Mouse (Mus musculus) brown adipose tissue, adult 24 weeks (tissue): ENCODE results near the gene Ankub1. TPM values are rescaled to one million over a fixed set of nuclear protein-coding genes. Genes with fewer than 3 reads are reported as not detected.
A peak's percentile ranks its signal among the peaks of the same experiment; 100 is the strongest.

Experiments used
- H3K27ac ChIP-seq: fragments of 200-500 bp; replicated peaks from 2 replicates; pipeline ENCODE4 v1.5.1; 2012; ENCODE audit warnings: low read depth, mild to moderate bottlenecking, low read length
- H3K4me1 ChIP-seq: fragments of 200-500 bp; 2 replicates; pipeline ENCODE4 v1.6.1; 2012; ENCODE audit warnings: low read length, mixed read lengths; ENCODE audit not compliant: control insufficient read depth, insufficient read depth, insufficient read length
- H3K4me3 ChIP-seq: fragments of 200-500 bp; 2 replicates; pipeline ENCODE4 v1.5.1; 2012; ENCODE audit warnings: low read depth, mild to moderate bottlenecking, low read length, moderate library complexity; ENCODE audit not compliant: insufficient read depth
- polyA plus RNA-seq: library from polyadenylated mRNA; stranded (reverse); fragments of >200 nt; gene quantifications from 2 replicates; pipeline ENCODE4 v1.2.4, GENCODE M21; 2012; ENCODE audit not compliant: missing spikeins, insufficient read depth, insufficient read length

Gene Ankub1
- polyA plus RNA-seq: not detected in 2 replicates

- no peaks in the 10 kb centered on the region for H3K4me1 ChIP-seq
- H3K27ac ChIP-seq: no peak within 1 kb of the TSS
- H3K4me3 ChIP-seq: no peak within 1 kb of the TSS
Measured at GRCm38 (mm10) chr3:57692719-57693118, at the start of gene Ankub1. TSS of gene Ankub1 (minus strand) at chr3:57692799.

DNA sequence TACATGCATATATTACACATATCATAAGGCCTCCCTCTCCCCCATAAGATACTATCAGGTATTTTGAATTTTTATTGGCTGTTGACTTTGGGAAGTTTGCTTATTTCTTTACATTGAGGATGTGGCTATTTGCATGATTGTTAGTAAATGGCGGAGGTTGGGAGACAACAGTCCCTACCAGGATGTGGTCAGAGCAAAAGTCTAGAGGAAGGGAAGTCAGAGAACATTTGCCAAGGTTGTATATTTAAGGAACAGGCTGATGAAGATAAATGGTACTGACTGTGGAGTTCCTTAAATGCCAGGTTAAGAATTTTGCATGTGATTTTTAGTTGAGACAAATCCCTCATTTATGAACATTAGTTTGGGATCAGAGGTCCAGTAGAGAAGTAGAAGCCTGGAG, 47.2 kb upstream of the Ankub1 start:
- no peak overlapping the region for H3K4me3 ChIP-seq
- peaks cover 5% of the 10 kb centered on the region for H3K4me1 ChIP-seq

GRCm38 (mm10) chr3:57736419-57737095, 44.0 kb upstream of the Ankub1 start:
- peak overlapping the region; percentile 99 for H3K4me3 ChIP-seq
- H3K4me1 ChIP-seq: peaks cover 3% of the 10 kb centered on the region; the same call in 1 of the 2 replicates
- peak overlapping the region; percentile 96 for H3K27ac ChIP-seq

More for the DNA sequence above, 47.2 kb upstream of the Ankub1 start:
- H3K27ac ChIP-seq: no peak overlapping the region

DNA sequence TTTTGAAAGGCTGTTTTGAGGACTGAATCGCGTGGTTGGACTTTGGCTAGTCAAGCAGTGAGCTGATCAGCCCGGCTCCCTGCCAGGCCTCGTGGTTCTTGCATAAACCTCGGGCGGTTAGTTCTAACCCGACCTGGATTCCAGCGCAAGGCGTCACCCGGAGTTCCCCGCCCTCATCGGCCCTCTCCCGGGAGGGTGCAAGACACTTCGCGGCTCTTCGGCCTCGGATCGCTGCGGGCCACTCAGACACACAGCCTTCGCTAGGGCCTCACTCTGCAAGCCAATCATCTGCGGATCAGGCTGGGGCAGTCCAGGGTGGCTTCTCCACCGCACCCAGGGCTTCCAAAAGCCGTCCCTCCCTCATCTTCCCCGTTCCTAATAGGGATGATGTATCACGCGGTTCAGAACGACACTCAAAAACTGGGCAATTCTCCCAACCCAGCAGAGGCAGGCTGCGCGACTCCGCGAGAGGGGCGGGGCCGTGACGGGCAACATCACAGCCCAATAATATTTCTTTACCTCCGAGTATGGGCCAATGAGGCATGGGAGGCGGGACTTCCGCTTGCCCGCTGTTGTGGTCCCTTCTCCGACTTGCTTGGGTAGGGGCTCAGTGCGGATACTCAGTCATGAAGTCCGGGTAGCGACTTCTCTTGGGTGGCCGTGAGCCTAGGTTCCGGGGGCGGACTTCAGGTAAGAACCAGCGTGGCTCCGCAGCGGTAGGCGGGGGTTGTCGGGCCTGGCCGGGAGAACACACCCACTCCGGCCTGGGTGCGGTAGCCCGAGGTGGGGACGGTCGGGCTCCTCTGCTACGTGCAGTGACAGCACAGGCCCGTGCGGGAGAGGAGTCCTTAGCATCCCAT, 43.1 kb upstream of the Ankub1 start, which contains the start of gene Rnf13:
Gene Rnf13, plus strand, starts transcription at position 552 of the 860 bp plus-strand sequence.
- Histone ChIP-seq H3K4me1 (peaks cover 3% of the 10 kb centered on the region; the same call in 1 of the 2 replicates), H3K4me3 (peak within 1 kb of the TSS; percentile 99), H3K27ac (peak within 1 kb of the TSS; percentile 96)

DNA sequence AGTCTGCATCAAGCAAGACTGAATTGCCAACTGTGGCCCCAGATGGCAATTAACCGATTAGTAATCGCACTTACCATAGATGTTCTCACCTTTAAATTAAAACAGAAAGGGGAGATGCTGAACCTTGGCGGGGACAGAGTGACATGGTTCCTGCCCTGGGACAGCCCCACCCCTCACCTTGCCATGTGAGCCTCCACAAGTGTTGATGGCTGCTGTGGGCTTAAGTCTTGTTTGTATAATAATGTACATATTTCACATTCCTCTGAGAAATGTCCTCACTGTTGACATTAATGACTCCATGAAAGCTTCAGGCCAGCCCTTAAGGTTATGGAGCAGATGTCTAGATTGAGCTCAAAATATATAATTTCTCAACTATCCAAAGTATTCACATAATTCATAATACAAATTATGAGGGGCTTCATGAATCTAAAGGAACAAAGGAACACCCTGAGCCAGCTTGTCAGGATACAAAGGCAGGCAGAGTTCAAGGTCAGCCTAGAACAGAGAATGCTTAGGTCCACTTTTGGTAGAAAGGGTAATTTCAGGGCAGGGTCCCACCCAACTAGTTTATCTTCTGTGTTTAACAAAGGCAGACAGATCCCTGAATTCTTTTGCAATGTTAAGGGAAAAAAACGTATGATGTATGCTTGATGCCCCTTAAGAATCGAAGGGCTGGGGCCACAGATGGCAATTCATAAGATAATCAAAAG, 39.8 kb upstream of the Ankub1 start:
- no peaks in the 10 kb centered on the region for H3K4me1 ChIP-seq
- H3K4me3 ChIP-seq: no peak overlapping the region
- no peak overlapping the region for H3K27ac ChIP-seq

DNA sequence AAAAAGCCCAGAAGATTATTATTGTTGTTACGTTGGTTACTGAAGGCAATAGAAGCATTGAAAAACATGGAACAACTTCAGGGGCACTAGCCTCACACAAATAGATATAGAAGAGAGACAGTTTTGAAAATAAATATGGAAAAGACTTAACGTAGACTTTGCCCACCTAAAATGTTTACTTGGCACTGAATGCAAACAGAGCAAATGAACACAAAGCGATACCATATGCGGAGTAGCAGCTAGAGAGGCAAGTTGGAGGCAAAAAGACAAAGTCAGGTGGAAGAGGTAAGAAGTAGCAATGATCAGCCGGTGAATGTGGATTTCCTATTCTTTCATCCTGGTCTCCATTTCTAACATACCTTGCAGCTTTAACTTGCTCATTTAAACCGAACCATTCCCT, 21.6 kb upstream of the Ankub1 start:
- Histone ChIP-seq H3K4me3 (no peak overlapping the region), H3K4me1 (no peaks in the 10 kb centered on the region)

DNA sequence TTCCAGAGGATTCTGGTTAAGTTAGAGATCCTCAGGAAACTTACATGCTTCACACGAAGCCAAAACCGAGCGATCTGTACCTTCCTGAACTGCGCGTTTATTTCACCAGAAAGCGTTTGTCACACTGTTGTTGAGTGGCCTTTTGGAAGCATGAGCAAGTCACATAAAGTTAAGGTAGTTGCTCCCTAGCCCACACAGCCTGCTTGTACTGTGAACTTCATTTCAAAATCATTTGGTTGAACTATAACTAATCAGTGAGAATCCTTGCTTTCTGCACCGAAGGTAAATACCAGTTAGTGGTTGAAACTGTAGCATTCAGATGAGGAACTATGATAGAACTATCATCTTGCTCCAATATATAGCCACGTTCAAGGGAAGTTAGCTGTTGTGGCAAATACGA, 4.2 kb upstream of the Ankub1 start:
- Histone ChIP-seq H3K4me3 (no peak overlapping the region), H3K27ac (no peak overlapping the region), H3K4me1 (no peaks in the 10 kb centered on the region)

More for the DNA sequence above, 21.6 kb upstream of the Ankub1 start:
- H3K27ac ChIP-seq: no peak overlapping the region

- H3K4me3 ChIP-seq: no peak overlapping the region
- no peaks in the 10 kb centered on the region for H3K4me1 ChIP-seq
- H3K27ac ChIP-seq: no peak overlapping the region
Measured at GRCm38 (mm10) chr3:57696249-57696648, 3.6 kb upstream of the Ankub1 start.

- no peaks in the 10 kb centered on the region for H3K4me1 ChIP-seq
- H3K4me3 ChIP-seq: no peak overlapping the region
Measured at GRCm38 (mm10) chr3:57691772-57692171, 827 bp downstream of the Ankub1 start.

GRCm38 (mm10) chr3:57677786-57678185, 14.8 kb downstream of the Ankub1 start:
- Histone ChIP-seq H3K27ac (no peak overlapping the region), H3K4me3 (no peak overlapping the region), H3K4me1 (no peaks in the 10 kb centered on the region)

More at GRCm38 (mm10) chr3:57691772-57692171, 827 bp downstream of the Ankub1 start:
- H3K27ac ChIP-seq: no peak overlapping the region

- no peak overlapping the region for H3K4me3 ChIP-seq
- H3K4me1 ChIP-seq: no peaks in the 10 kb centered on the region
- no peak overlapping the region for H3K27ac ChIP-seq
Measured at GRCm38 (mm10) chr3:57674075-57674474, 18.5 kb downstream of the Ankub1 start.

- H3K27ac ChIP-seq: no peak overlapping the region
- H3K4me3 ChIP-seq: no peak overlapping the region
- no peaks in the 10 kb centered on the region for H3K4me1 ChIP-seq
Measured at GRCm38 (mm10) chr3:57673586-57673985, 19.0 kb downstream of the Ankub1 start.

DNA sequence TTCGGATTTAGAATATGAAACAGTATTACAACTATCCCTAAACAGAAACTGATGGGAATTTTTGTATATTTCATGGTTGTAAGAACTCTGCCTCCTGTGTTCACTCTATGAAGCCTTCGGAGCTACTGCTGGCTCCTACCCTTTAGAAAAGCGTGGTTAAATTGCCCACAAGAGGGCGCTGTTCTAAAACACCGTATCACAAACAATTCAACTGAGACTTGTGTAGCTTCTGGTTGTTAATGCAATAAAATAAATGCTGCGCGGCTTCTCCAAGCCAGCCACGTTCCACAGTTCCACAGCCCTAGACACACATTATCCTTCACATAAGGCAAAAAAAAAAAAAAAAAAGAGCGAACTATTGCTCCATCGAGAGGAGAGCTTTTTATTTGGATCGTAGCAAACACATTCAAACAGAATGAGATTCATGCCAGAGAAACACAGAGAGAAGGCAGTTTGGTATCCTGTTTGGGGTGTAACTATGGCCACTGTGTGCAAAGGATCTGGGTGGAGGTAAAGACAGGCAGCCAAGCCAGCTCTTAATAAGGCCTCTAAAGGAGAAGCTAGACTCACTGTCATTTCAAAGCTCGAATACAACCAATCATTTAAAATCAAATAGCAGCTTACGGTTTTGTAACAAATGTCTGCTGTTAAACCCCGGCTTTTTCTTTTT, 25.4 kb downstream of the Ankub1 start:
- Histone ChIP-seq H3K4me3 (peak overlapping the region; percentile 50), H3K4me1 (no peaks in the 10 kb centered on the region), H3K27ac (no peak overlapping the region)

- Histone ChIP-seq H3K27ac (no peak overlapping the region), H3K4me3 (no peak overlapping the region)
Measured at GRCm38 (mm10) chr3:57665880-57666279, 26.7 kb downstream of the Ankub1 start.

More at GRCm38 (mm10) chr3:57665880-57666279, 26.7 kb downstream of the Ankub1 start:
- no peaks in the 10 kb centered on the region for H3K4me1 ChIP-seq
